Mouse (Mus musculus) embryonic fibroblast, embryonic 13.5 days (primary cell): Measurements from ENCODE around the gene Akt3.

ENCODE experiments used
- CTCF ChIP-seq: IDR thresholded peaks from 2 replicates; pipeline ENCODE4 v1.5.1; 2011; ENCODE audit warnings: mild to moderate bottlenecking, control low read depth, low read length, moderate library complexity, borderline replicate concordance; ENCODE audit not compliant: insufficient read depth
- POLR2A ChIP-seq: IDR thresholded peaks from 2 replicates; pipeline ENCODE4 v1.6.1; 2011; ENCODE audit warnings: low read depth, mild to moderate bottlenecking, control low read depth, low read length, moderate library complexity

DNA sequence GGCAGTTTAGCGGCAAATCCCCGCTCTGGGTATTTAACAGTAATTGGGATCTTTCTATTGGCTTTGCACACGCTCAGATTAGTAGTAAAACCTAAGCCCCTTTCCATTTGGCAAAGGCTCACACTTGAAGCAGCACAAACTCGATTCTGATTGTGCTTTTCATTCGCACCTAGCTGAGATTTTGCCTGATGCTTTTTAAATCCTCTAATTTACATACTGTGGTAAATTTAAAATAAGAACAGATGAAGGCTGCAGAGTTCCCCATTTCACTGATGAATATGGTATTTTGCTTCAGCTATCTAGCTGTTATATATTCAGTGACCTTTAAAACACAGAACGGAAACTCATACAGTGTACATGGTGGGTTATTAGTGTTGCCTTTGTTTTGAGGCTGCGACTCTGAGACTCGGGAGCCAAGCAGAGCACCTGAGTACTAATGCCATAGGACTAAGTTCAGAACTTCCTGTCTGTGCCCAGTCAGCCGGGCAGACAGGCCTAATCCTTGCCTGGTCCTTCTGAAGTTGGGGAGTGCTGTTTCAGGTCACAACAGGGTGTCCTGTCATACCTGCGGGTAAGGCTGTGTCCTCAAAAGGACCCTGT is 277.1 kb downstream of the Akt3 start:
- no peak for TF ChIP-seq POLR2A
- TF ChIP-seq CTCF, result no peak
